Mouse (Mus musculus): ENCODE measurements around the gene Stxbp1. TPM values are rescaled to one million over a fixed set of nuclear protein-coding genes. Genes with fewer than 3 reads are reported as not detected.
A peak's percentile ranks its signal among the peaks of the same experiment; 100 is the strongest.

Gene Stxbp1
- polyA plus RNA-seq, 1 experiment from 2014 or later = 22.3 TPM

GRCm38 (mm10) chr2:32742173-32742531, 104.9 kb downstream of the Stxbp1 start:
- no peak overlapping the region for H3K9ac ChIP-seq
- H3K27me3 ChIP-seq = peaks cover 31% of the 10 kb centered on the region
- H3K9me3 ChIP-seq = no peaks in the 10 kb centered on the region
- H3K4me3 ChIP-seq = no peak overlapping the region
- ATAC-seq (ENCODE audit: borderline replicate concordance, extremely low read depth, low FRiP score, low TSS enrichment) = peak; percentile 27
- H3K4me1 ChIP-seq = peaks cover 17% of the 10 kb centered on the region
- H3K27ac ChIP-seq = no peak overlapping the region
- H3K4me2 ChIP-seq = peak overlapping the region; percentile 77
- WGBS = 29% methylated on average over 18 of the region's 18 CpGs
- peaks cover 10% of the 10 kb centered on the region; the same call in 1 of the 2 replicates for H3K36me3 ChIP-seq

- peaks cover 10% of the 10 kb centered on the region; the same call in 1 of the 2 replicates for H3K36me3 ChIP-seq
- H3K9ac ChIP-seq = peak overlapping the region; percentile 32; the same call in 1 of the 2 replicates
- H3K4me3 ChIP-seq = peak overlapping the region; percentile 42
- ATAC-seq (ENCODE audit: borderline replicate concordance, extremely low read depth, low FRiP score, low TSS enrichment) = peak; percentile 40
- peak overlapping the region; percentile 77 for H3K4me2 ChIP-seq
- H3K4me1 ChIP-seq = peaks cover 17% of the 10 kb centered on the region
- no peak overlapping the region for H3K27ac ChIP-seq
- no peaks in the 10 kb centered on the region for H3K9me3 ChIP-seq
- WGBS = 7% methylated on average over 54 of the region's 58 CpGs
- peaks cover 31% of the 10 kb centered on the region for H3K27me3 ChIP-seq
These were observed 105.5 kb downstream of the Stxbp1 start for GRCm38 (mm10) chr2:32741273-32742172.

GRCm38 (mm10) chr2:32740916-32741272, 106.2 kb downstream of the Stxbp1 start, which contains the start of gene 6330409D20Rik:
Gene 6330409D20Rik, minus strand, starts transcription at chr2:32741016.
- 9% methylated on average over 11 of the region's 11 CpGs for WGBS
- Histone ChIP-seq H3K27ac (no peak within 1 kb of the TSS), H3K4me3 (peak within 1 kb of the TSS; percentile 42), H3K36me3 (peaks cover 6% of the 10 kb centered on the region; the same call in 1 of the 2 replicates), H3K27me3 (peaks cover 31% of the 10 kb centered on the region), H3K9me3 (no peaks in the 10 kb centered on the region), H3K9ac (peak within 1 kb of the TSS; percentile 32; the same call in 1 of the 2 replicates), H3K4me2 (peak within 1 kb of the TSS; percentile 77), H3K4me1 (peaks cover 20% of the 10 kb centered on the region)
- no peak for ATAC-seq (ENCODE audit: borderline replicate concordance, extremely low read depth, low FRiP score, low TSS enrichment)

GRCm38 (mm10) chr2:32739311-32739710, 107.7 kb downstream of the Stxbp1 start:
- no peaks in the 10 kb centered on the region for H3K9me3 ChIP-seq
- H3K4me3 ChIP-seq = no peak overlapping the region
- H3K4me2 ChIP-seq = no peak overlapping the region
- no peaks in the 10 kb centered on the region for H3K36me3 ChIP-seq
- peaks cover 31% of the 10 kb centered on the region for H3K27me3 ChIP-seq
- no peak for ATAC-seq (ENCODE audit: borderline replicate concordance, extremely low read depth, low FRiP score, low TSS enrichment)
- H3K9ac ChIP-seq = no peak overlapping the region
- no peak overlapping the region for H3K27ac ChIP-seq
- peaks cover 29% of the 10 kb centered on the region for H3K4me1 ChIP-seq
- 70% methylated on average over 4 of the region's 4 CpGs for WGBS

Other genes with a start within 250 kb of the Stxbp1 start
- gene St6galnac6, start 247.5 kb downstream of the Stxbp1 start, polyA plus RNA-seq (2015; fragmentation: Nextera tagmentation; extraction: Ambion mirVana) = 25.0 and 26.2 TPM in 2 replicates
- 53.6 and 60.6 TPM in 2 replicates for gene Ak1, start 225.5 kb downstream of the Stxbp1 start, polyA plus RNA-seq (2015; fragmentation: Nextera tagmentation; extraction: Ambion mirVana)
- 102 and 107 TPM in 2 replicates for gene Eng, start 200.7 kb downstream of the Stxbp1 start, polyA plus RNA-seq (2015; fragmentation: Nextera tagmentation; extraction: Ambion mirVana)
- 27.9 and 28.6 TPM in 2 replicates for gene Fpgs, start 143.1 kb downstream of the Stxbp1 start, polyA plus RNA-seq (2015; fragmentation: Nextera tagmentation; extraction: Ambion mirVana)
- 89.6 and 98.7 TPM in 2 replicates for gene Cdk9, start 134.2 kb downstream of the Stxbp1 start, polyA plus RNA-seq (2015; fragmentation: Nextera tagmentation; extraction: Ambion mirVana)
- gene Sh2d3c, start 126.2 kb downstream of the Stxbp1 start, polyA plus RNA-seq (2015; fragmentation: Nextera tagmentation; extraction: Ambion mirVana) = 40.5 and 41.4 TPM in 2 replicates
- 0.24 and 0.25 TPM in 2 replicates for gene 6330409D20Rik, start 106.2 kb downstream of the Stxbp1 start, polyA plus RNA-seq (2015; fragmentation: Nextera tagmentation; extraction: Ambion mirVana)
- 63.9 and 65.6 TPM in 2 replicates for gene Tor2a, start 90.0 kb downstream of the Stxbp1 start, polyA plus RNA-seq (2015; fragmentation: Nextera tagmentation; extraction: Ambion mirVana)
- 0.43 and 0.69 TPM in 2 replicates for gene Ttc16, start 71.6 kb downstream of the Stxbp1 start, polyA plus RNA-seq (2015; fragmentation: Nextera tagmentation; extraction: Ambion mirVana)
- 4.9 and 5.4 TPM in 2 replicates for gene Ptrh1, start 71.5 kb downstream of the Stxbp1 start, polyA plus RNA-seq (2015; fragmentation: Nextera tagmentation; extraction: Ambion mirVana)
- gene Cfap157, start 62.8 kb downstream of the Stxbp1 start, polyA plus RNA-seq (2015; fragmentation: Nextera tagmentation; extraction: Ambion mirVana) = 1.1 and 1.3 TPM in 2 replicates
- gene Fam129b, start 28.9 kb upstream of the Stxbp1 start, polyA plus RNA-seq (2015; fragmentation: Nextera tagmentation; extraction: Ambion mirVana) = 114 and 117 TPM in 2 replicates
- 164 and 167 TPM in 2 replicates for gene Rpl12, start 114.3 kb upstream of the Stxbp1 start, polyA plus RNA-seq (2015; fragmentation: Nextera tagmentation; extraction: Ambion mirVana)
- 7.5 and 9.7 TPM in 2 replicates for gene Lrsam1, start 114.4 kb upstream of the Stxbp1 start, polyA plus RNA-seq (2015; fragmentation: Nextera tagmentation; extraction: Ambion mirVana)
- 20.8 and 22.5 TPM in 2 replicates for gene Slc2a8, start 134.8 kb upstream of the Stxbp1 start, polyA plus RNA-seq (2015; fragmentation: Nextera tagmentation; extraction: Ambion mirVana)

Measured in lung, embryonic 15.5 days (tissue).